Mouse (Mus musculus): ENCODE measurements around the gene Gm6588.
"Not testable (repeated sequence)": the region's sequence is repeated elsewhere in the genome, so short reads cannot be mapped to it uniquely, and the experiment has no call there.

DNA sequence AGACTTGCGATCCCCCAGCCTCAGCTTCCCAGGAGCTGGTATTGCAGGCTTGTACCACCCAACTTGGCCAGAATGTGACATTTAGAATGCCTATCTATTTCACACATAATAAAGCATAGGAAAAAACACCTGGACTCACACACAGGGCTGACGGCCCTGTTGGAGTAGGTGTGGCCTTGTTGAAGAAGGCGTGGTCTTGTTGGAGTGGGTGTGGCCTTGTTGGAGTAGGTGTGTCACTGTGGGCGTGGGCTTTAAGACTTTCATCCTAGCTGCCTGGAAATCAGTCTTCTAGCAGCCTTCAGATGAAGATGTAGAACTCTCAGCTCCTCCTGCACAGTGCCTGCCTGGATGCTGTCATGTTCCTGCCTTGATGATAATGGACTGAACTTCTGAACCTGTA lies 36.4 kb upstream of the Gm6588 start:
- TF ChIP-seq EP300 (IDR thresholded peaks at IDR 0.05; ENCODE audit: insufficient read depth, low read depth, low read length); CTCF (IDR thresholded peaks at IDR 0.05); POLR2A (IDR thresholded peaks at IDR 0.05; ENCODE audit: insufficient read depth, low read depth, low read length): not testable (repeated sequence)
